Mouse (Mus musculus) neural tube, embryonic 14.5 days (tissue): ENCODE measurements around the gene Hax1. TPM values are rescaled to one million over a fixed set of nuclear protein-coding genes. Genes with fewer than 3 reads are reported as not detected.
A peak's percentile ranks its signal among the peaks of the same experiment; 100 is the strongest.

ENCODE experiments used
- ATAC-seq: fragments of 200-750 bp; cut with Nextera tagmentation; 2 replicates; pipeline ENCODE4 v1.8.0; 2017; ENCODE audit warnings: low read depth, mild to moderate bottlenecking, moderate TSS enrichment, moderate library complexity
- H3K27ac ChIP-seq: fragments of 300-500 bp; sonication (generic); 2 replicates; pipeline ENCODE4 v1.5.1; 2014; ENCODE audit warnings: low read depth, mild to moderate bottlenecking, control low read depth, low read length, moderate library complexity, mixed read lengths
- H3K27me3 ChIP-seq: fragments of 300-500 bp; sonication (generic); 2 replicates; pipeline ENCODE4 v1.6.1; 2014; ENCODE audit warnings: low read length; ENCODE audit not compliant: control insufficient read depth, insufficient read depth
- H3K36me3 ChIP-seq: fragments of 300-500 bp; sonication (generic); 2 replicates; pipeline ENCODE4 v1.6.1; 2014; ENCODE audit warnings: low read length, mixed read lengths; ENCODE audit not compliant: control insufficient read depth, insufficient read depth
- H3K4me1 ChIP-seq: fragments of 300-500 bp; sonication (generic); 2 replicates; pipeline ENCODE4 v1.6.1; 2014; ENCODE audit warnings: low read length; ENCODE audit not compliant: control insufficient read depth, insufficient read depth
- H3K4me2 ChIP-seq: fragments of 300-500 bp; sonication (generic); 2 replicates; pipeline ENCODE4 v1.6.1; 2014; ENCODE audit warnings: mild to moderate bottlenecking, low read depth, low read length, control low read depth
- H3K4me3 ChIP-seq: fragments of 300-500 bp; sonication (generic); 2 replicates; pipeline ENCODE4 v1.5.1; 2014; ENCODE audit warnings: low read depth, low read length, control low read depth, mixed read lengths
- H3K9ac ChIP-seq: fragments of 300-500 bp; sonication (generic); replicated peaks from 2 replicates; pipeline ENCODE4 v1.6.1; 2014; ENCODE audit warnings: low read depth, mild to moderate bottlenecking, control low read depth, low read length, mixed read lengths
- H3K9me3 ChIP-seq: fragments of 300-500 bp; sonication (generic); 2 replicates; pipeline ENCODE4 v1.6.1; 2016; ENCODE audit warnings: low read length; ENCODE audit not compliant: control insufficient read depth
- WGBS: fragments of 180-500 bp; shearing (Covaris S2); extraction: QIAGEN DNeasy Blood & Tissue Kit; methylation state at CpG from one replicate; pipeline ENCODE4 v1.1.7; 2014; 5-methylcytosine and 5-hydroxymethylcytosine counted together
- polyA plus RNA-seq: library from polyadenylated mRNA; unstranded; fragments of >200 nt; fragmentation: Nextera tagmentation; extraction: Ambion mirVana; gene quantifications from 2 replicates; pipeline ENCODE4 v1.2.1, GENCODE M21; 2014

Hax1 gene
- polyA plus RNA-seq, result 97.2 and 110 TPM in 2 replicates

DNA sequence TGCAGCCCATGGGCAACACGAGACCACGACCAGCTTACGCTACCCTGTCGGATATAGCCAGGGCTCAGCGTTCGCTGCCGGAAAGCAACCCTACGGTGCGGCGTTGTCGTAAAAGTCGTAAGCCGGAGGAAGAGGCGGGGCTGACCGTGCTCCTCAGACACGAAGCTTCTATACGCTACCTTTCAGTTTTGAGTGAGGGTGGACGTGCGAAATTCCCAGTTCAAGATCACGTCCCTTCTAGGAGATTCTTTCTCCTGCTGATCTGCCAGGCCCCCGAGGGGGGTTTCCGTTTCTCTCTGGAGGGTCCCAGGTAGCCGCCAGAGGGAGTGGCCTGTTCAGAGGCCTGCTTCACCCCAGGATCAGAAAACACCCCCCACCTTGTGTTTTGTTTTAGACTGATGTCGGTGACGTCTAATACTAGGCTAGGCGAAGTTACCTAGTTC is at the start of gene Hax1:
Hax1 (minus strand) TSS at position 169 of the 443 bp plus-strand sequence.
- Histone ChIP-seq H3K9me3 (no peaks in the 10 kb centered on the region), H3K4me3 (peak within 1 kb of the TSS; percentile 72), H3K4me2 (peak within 1 kb of the TSS; percentile 92), H3K9ac (peak within 1 kb of the TSS; percentile 89), H3K27ac (peak within 1 kb of the TSS; percentile 88), H3K27me3 (no peaks in the 10 kb centered on the region), H3K4me1 (peaks cover 18% of the 10 kb centered on the region), H3K36me3 (peaks cover 25% of the 10 kb centered on the region; the same call in 1 of the 2 replicates)
- ATAC-seq, result peak; percentile 95
- under 1% methylated on average over 26 of the region's 26 CpGs for WGBS

DNA sequence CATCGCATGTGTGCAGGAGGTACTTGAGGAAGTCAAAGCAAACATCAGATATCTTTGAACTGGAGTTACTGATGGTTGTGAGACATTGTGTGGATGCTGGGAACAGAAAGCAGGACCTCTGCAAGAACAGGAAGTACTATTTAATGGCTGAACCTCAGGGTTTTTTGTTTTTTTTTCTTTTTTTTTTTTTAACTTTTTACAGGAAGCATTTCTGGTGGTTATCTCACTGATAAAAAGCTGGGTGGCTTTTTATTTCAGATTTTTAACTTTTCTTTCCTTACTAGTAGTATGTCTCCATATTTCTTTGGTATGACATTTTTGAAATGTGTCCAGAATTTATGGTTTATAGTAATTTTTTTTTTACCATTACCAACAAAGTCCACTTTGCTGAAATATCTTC is 37.7 kb upstream of the Hax1 start:
- 95% methylated on average over 1 of the region's 1 CpGs for WGBS
- H3K4me3 ChIP-seq, result no peak overlapping the region
- H3K4me1 ChIP-seq, result no peaks in the 10 kb centered on the region
- no peak overlapping the region for H3K27ac ChIP-seq
- no peaks in the 10 kb centered on the region for H3K27me3 ChIP-seq
- H3K9ac ChIP-seq, result no peak overlapping the region
- peaks cover 53% of the 10 kb centered on the region for H3K36me3 ChIP-seq
- H3K9me3 ChIP-seq, result no peaks in the 10 kb centered on the region
- no peak for ATAC-seq
- no peak overlapping the region for H3K4me2 ChIP-seq

DNA sequence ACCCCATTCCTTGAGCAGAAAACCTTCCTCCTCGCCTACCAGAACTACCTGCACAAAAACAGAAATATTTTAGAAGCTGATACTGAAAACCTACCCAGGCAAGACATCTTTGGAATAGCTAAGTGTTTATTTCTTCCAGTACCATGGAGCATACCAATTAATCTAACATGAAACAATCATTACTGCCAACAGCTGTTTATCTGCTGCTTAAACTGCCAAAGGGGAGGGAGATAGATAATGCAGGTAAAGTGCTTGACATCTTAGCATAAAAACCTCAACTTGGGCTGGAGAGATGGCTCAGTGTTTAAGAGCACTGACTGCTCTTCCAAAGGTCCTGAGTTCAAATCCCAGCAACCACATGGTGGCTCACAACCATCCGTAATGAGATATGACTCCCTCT is 36.1 kb upstream of the Hax1 start:
- no peak overlapping the region for H3K4me3 ChIP-seq
- WGBS, result 91% methylated on average over 2 of the region's 2 CpGs
- H3K27me3 ChIP-seq, result no peaks in the 10 kb centered on the region
- H3K27ac ChIP-seq, result no peak overlapping the region
- H3K4me1 ChIP-seq, result no peaks in the 10 kb centered on the region
- ATAC-seq, result no peak
- no peak overlapping the region for H3K9ac ChIP-seq
- no peak overlapping the region for H3K4me2 ChIP-seq
- H3K36me3 ChIP-seq, result peaks cover 63% of the 10 kb centered on the region
- no peaks in the 10 kb centered on the region for H3K9me3 ChIP-seq

DNA sequence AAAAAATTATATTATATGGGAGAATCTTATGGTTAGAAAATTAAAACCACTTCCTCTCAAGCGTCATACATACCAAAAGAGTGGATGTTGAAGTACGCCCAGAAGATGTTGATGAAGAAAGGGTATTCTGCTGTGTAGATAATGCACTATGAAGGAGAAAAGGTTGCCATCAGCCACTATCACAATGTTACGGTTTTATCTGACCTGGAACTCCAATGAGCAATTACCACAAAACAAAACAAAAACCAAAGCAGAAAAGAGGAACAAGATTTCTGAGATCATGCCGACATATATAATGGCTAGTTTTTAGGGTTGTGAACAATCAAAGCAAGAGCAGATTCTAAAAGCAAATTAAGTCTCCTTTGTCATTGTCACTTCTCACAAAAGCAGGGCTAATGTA is 18.0 kb upstream of the Hax1 start:
- Histone ChIP-seq H3K27ac (no peak overlapping the region), H3K36me3 (peaks cover 91% of the 10 kb centered on the region), H3K27me3 (no peaks in the 10 kb centered on the region), H3K9me3 (no peaks in the 10 kb centered on the region), H3K4me1 (no peaks in the 10 kb centered on the region), H3K4me2 (no peak overlapping the region), H3K4me3 (no peak overlapping the region), H3K9ac (no peak overlapping the region)
- ATAC-seq, result no peak
- 93% methylated on average over 4 of the region's 4 CpGs for WGBS

DNA sequence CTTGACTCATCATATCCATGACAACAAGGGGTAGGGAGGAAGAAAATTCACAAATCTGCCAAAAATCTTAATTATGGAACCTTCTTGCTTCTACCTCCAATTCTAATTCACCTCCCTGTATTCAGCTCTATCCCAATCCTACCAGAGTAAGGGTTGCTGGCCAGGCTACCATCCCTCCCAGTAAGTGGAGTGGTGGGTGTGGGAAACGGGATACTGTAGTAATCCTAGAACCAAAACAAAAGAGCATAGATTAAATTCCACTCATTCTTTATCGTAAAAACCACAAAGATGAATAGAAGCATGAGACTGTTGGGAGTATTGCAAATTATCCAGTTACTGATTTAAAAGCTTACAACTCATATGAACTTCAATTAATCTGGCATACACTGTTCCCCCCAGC is 11.7 kb upstream of the Hax1 start:
- Histone ChIP-seq H3K4me2 (no peak overlapping the region), H3K27ac (no peak overlapping the region), H3K4me3 (no peak overlapping the region), H3K9me3 (no peaks in the 10 kb centered on the region), H3K4me1 (no peaks in the 10 kb centered on the region), H3K36me3 (peaks cover 78% of the 10 kb centered on the region), H3K27me3 (no peaks in the 10 kb centered on the region), H3K9ac (no peak overlapping the region)
- 90% methylated on average over 2 of the region's 2 CpGs for WGBS
- no peak for ATAC-seq

DNA sequence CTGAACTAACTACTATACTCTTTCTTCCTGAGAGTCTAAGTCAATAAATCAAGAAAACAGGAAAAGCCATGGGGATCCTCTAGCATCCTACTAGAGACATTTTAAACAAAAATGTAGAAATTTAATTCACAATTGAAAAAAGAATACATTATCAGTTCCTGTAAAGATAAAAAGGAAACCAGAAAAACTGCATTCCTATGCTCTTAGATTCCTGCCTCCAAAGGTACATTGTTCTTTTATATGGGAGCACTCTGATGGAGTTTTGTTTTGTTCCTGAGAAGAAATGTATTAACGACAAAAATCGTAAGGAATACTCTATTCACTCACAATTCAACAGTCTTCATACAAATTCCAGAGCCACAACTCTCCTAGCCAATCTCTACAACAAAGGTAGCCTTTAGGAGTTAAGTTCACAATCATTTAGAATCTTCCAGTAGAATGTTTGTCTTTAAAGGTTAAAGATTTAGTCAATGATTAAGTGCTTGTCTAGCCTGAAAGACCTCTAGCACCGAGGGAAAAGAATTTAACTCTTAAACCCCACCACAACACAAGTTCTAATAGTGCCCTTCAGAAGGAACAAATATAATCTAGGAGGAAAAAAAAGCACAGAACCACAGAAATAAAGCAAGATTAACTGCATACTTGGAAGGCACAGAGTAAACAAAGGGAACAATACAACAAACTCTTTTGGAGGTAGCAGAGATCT is 5.7 kb upstream of the Hax1 start:
- no peak overlapping the region for H3K4me2 ChIP-seq
- peaks cover 56% of the 10 kb centered on the region for H3K36me3 ChIP-seq
- no peaks in the 10 kb centered on the region for H3K9me3 ChIP-seq
- no peaks in the 10 kb centered on the region for H3K27me3 ChIP-seq
- no peak for ATAC-seq
- no peak overlapping the region for H3K27ac ChIP-seq
- no peak overlapping the region for H3K4me3 ChIP-seq
- H3K4me1 ChIP-seq, result 0 out of 2 replicates have a peak, but pooled peaks cover 2% of the 10 kb centered on the region
- WGBS, result 70% methylated on average over 3 of the region's 3 CpGs
- H3K9ac ChIP-seq, result no peak overlapping the region

DNA sequence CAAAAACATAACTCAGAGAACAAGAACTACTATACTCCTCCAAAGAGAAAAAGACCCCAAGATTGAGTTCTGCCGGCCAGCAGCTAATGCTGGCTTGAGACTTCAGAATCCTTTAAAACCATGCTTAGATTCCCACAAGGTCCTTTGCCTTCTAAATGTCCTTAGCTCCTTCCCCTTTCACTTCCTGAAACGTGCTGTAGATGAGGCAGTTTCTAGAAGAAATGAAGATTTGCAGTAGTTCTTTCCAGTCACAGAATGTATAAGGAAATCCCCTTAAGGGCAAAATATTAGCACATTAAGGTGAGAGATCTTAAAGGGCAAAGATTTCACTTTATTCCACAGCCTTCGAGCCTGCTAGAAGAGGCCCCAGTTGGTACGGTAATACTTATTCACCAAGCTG is 1.2 kb upstream of the Hax1 start:
- Histone ChIP-seq H3K27ac (no peak overlapping the region), H3K4me3 (no peak overlapping the region), H3K36me3 (peaks cover 25% of the 10 kb centered on the region; the same call in 1 of the 2 replicates), H3K27me3 (no peaks in the 10 kb centered on the region), H3K4me1 (peaks cover 18% of the 10 kb centered on the region), H3K4me2 (no peak overlapping the region), H3K9ac (no peak overlapping the region), H3K9me3 (no peaks in the 10 kb centered on the region)
- ATAC-seq, result no peak
- 88% methylated on average over 4 of the region's 4 CpGs for WGBS

DNA sequence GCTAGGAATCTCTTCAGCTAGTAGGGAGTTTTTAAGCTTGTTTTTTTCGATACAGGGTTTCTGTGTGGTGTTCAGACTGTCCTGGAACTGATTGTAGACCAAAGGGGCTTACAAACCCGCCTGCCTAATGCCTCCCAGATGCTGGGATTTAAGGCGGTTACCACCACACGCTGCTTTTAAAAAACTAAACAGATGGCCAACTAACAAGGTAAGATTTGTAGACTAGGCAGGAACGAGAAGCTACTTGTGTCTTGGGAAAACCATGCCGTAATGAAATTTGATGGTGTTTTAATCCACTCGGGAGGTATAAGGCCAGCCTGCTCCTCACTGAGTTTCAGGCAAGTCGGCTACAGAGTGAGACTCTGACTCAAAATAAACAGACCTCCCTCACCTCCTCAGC is 510 bp upstream of the Hax1 start:
- 11% methylated on average over 8 of the region's 8 CpGs for WGBS
- no peaks in the 10 kb centered on the region for H3K27me3 ChIP-seq
- H3K36me3 ChIP-seq, result peaks cover 25% of the 10 kb centered on the region; the same call in 1 of the 2 replicates
- peak overlapping the region; percentile 88 for H3K27ac ChIP-seq
- H3K9ac ChIP-seq, result peak overlapping the region; percentile 89
- H3K4me2 ChIP-seq, result peak overlapping the region; percentile 92
- H3K9me3 ChIP-seq, result no peaks in the 10 kb centered on the region
- H3K4me1 ChIP-seq, result peaks cover 18% of the 10 kb centered on the region
- ATAC-seq, result peak; percentile 33; the same call in 1 of the 2 replicates
- peak overlapping the region; percentile 72 for H3K4me3 ChIP-seq

DNA sequence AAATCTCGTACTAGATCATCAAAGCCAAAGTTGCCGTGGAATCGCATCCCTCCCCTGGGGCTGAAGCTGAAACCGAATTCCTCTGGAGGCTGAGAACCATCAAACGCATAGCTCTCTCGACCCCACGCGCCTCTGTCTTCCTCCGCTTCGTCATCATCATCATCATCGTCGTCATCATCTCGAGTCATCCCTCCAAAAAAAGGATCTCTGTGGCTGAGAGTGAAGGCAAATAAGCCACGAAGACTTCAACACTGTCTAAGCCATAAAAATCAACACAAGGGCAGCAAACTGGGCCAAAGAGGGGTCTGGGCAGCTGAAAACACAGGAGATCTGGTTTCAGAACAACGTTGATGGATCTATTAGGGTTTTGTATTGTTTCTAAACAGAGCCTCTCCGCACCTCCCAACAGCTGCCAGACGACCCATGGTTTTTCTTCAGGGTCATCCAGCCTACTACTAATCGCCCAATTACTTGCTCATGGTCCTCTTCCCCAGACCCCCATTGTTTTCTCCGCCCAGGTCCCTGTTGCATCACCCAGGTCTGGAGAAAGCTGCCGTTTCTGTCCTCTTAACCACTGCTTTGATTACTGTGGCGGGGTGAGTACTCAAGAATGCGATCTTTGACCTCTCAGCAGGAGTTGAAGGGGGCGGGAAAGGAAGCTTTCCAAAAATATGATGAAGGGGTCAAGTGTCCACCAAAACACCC is 637 bp downstream of the Hax1 start:
- Histone ChIP-seq H3K27ac (peak overlapping the region; percentile 88), H3K4me1 (peaks cover 18% of the 10 kb centered on the region), H3K9me3 (no peaks in the 10 kb centered on the region), H3K9ac (peak overlapping the region; percentile 89), H3K4me3 (peak overlapping the region; percentile 72), H3K36me3 (peaks cover 20% of the 10 kb centered on the region; the same call in 1 of the 2 replicates), H3K4me2 (peak overlapping the region; percentile 92), H3K27me3 (no peaks in the 10 kb centered on the region)
- WGBS, result 10% methylated on average over 21 of the region's 23 CpGs
- peak; percentile 69; the same call in 1 of the 2 replicates for ATAC-seq
